9 mouse cellular contexts compared by ENCODE assay signal in genomic region chr16:10520908-10521614, GRCm38 (mm10). TPM values are rescaled to one million over a fixed set of nuclear protein-coding genes. Genes with fewer than 3 reads are reported as not detected.
DNase-seq lines count a peak whose midpoint lies in the region; ATAC-seq lines count a peak whose summit lies in the region.
"Had no signal": no experiment of that assay in that cellular context is flagged by ENCODE, and none has a peak within 500 bp of the region (broad histone marks: within the 10 kb centered on the region; RNA-seq: fewer than 3 reads in every experiment).

No protein-coding gene starts in this region.

- ATAC-seq in limb, embryonic 13.5 days (ENCODE audit: low FRiP score, low read depth), result peak; percentile 85
- peak; percentile 43 for ATAC-seq in stomach, embryonic 16.5 days (ENCODE audit: insufficient read depth, low FRiP score)

- DNase-seq in 3T3-L1 (ENCODE audit: low read depth, low spot score) (peak; percentile 95), ZHBTc4 (ENCODE audit: low read depth, low spot score) (peak; percentile 82)
- peak; percentile 84 for DNase-seq in embryo, embryonic 11 days
- peak; percentile 71 to 90 for DNase-seq in heart, adult 18-20 months
- peak; percentile 85 for DNase-seq in kidney, adult 18-20 months
- DNase-seq in naive thymus-derived CD4-positive, alpha-beta T cell, adult 2 months (ENCODE audit: low read depth), result peak; percentile 78

- H3K9ac ChIP-seq in limb, embryonic 13.5 days, result no peak overlapping the region
- H3K9ac ChIP-seq in stomach, embryonic 16.5 days (ENCODE audit: low read length), result no peak overlapping the region
- H3K9ac ChIP-seq: embryonic facial prominence, embryonic 15.5 days had no signal

- no peaks in the 10 kb centered on the region for H3K4me1 ChIP-seq in limb, embryonic 13.5 days
- H3K4me1 ChIP-seq in stomach, embryonic 16.5 days (ENCODE audit: control insufficient read depth, insufficient read depth, low read length), result no peaks in the 10 kb centered on the region

- H3K9me3 ChIP-seq in limb, embryonic 13.5 days, result no peaks in the 10 kb centered on the region
- no peaks in the 10 kb centered on the region for H3K9me3 ChIP-seq in stomach, embryonic 16.5 days (replicated peaks; ENCODE audit: control insufficient read depth, low read length)
- H3K9me3 ChIP-seq: embryonic facial prominence, embryonic 15.5 days had no signal

- 46% methylated on average over 2 of the region's 2 CpGs for WGBS in limb, embryonic 13.5 days
- WGBS in stomach, embryonic 16.5 days, result 47% methylated on average over 2 of the region's 2 CpGs

- H3K4me3 ChIP-seq in limb, embryonic 13.5 days, result no peak overlapping the region
- no peak overlapping the region for H3K4me3 ChIP-seq in stomach, embryonic 16.5 days (replicated peaks; ENCODE audit: low read length)
- H3K4me3 ChIP-seq: embryonic facial prominence, embryonic 15.5 days had no signal

- H3K27ac ChIP-seq in limb, embryonic 13.5 days, result no peak overlapping the region
- no peak overlapping the region for H3K27ac ChIP-seq in stomach, embryonic 16.5 days (ENCODE audit: low read length)
- H3K27ac ChIP-seq: embryonic facial prominence, embryonic 15.5 days had no signal

- H3K36me3 ChIP-seq in limb, embryonic 13.5 days, result no peaks in the 10 kb centered on the region
- no peaks in the 10 kb centered on the region for H3K36me3 ChIP-seq in stomach, embryonic 16.5 days (ENCODE audit: control insufficient read depth, insufficient read depth, low read length)
- H3K36me3 ChIP-seq: embryonic facial prominence, embryonic 15.5 days had no signal

- H3K4me2 ChIP-seq in limb, embryonic 13.5 days (replicated peaks), result no peak overlapping the region
- H3K4me2 ChIP-seq in stomach, embryonic 16.5 days (ENCODE audit: low read depth, low read length), result no peak overlapping the region
- H3K4me2 ChIP-seq: embryonic facial prominence, embryonic 15.5 days had no signal

- H3K27me3 ChIP-seq in limb, embryonic 13.5 days, result no peaks in the 10 kb centered on the region
- H3K27me3 ChIP-seq in stomach, embryonic 16.5 days (ENCODE audit: control insufficient read depth, insufficient read depth, low read length), result no peaks in the 10 kb centered on the region
- H3K27me3 ChIP-seq: embryonic facial prominence, embryonic 15.5 days had no signal

RNA-seq across cellular contexts. Expression of gene Dexi, which starts 21.8 kb away (rescaled TPM):
- total RNA-seq in heart, adult 18-20 months (2021), result 10 to 100 TPM; 29.7 to 33.3 TPM
- polyA plus RNA-seq in limb, embryonic 13.5 days (2015; fragmentation: Nextera tagmentation; extraction: Ambion mirVana), result 23.5 and 27.1 TPM in 2 replicates
- 4.9 and 5.0 TPM in 2 replicates for polyA plus RNA-seq in stomach, embryonic 16.5 days (2015; fragmentation: Nextera tagmentation; extraction: Ambion mirVana)

RNA-seq across cellular contexts. Expression of gene Clec16a, which starts 24.1 kb away (rescaled TPM):
- 10 to 100 TPM; 54.5 to 57.2 TPM for total RNA-seq in heart, adult 18-20 months (2021)
- polyA plus RNA-seq in limb, embryonic 13.5 days (2015; fragmentation: Nextera tagmentation; extraction: Ambion mirVana), result 38.2 and 42.1 TPM in 2 replicates
- 31.0 and 33.7 TPM in 2 replicates for polyA plus RNA-seq in stomach, embryonic 16.5 days (2015; fragmentation: Nextera tagmentation; extraction: Ambion mirVana)

RNA-seq across cellular contexts. Expression of gene Ciita, which starts 41.2 kb away (rescaled TPM):
- total RNA-seq in heart, adult 18-20 months (2021), result 1 to 10 TPM; 1.3 to 3.9 TPM
- 0.37 and 0.40 TPM in 2 replicates for polyA plus RNA-seq in limb, embryonic 13.5 days (2015; fragmentation: Nextera tagmentation; extraction: Ambion mirVana)
- 0.49 and 0.56 TPM in 2 replicates for polyA plus RNA-seq in stomach, embryonic 16.5 days (2015; fragmentation: Nextera tagmentation; extraction: Ambion mirVana)
